Mouse (Mus musculus): ENCODE results near the gene Kcnk1. TPM values are rescaled to one million over a fixed set of nuclear protein-coding genes. Genes with fewer than 3 reads are reported as not detected.

Kcnk1 gene
- polyA plus RNA-seq, 1 experiment, result 40.5 TPM

GRCm38 (mm10) chr8:126008945-126009344 lies 14.0 kb downstream of the Kcnk1 start:
- H3K27ac ChIP-seq (ENCODE audit: insufficient read depth, low read depth, low read length), result peak overlapping the region; percentile 88
- 72% methylated on average over 2 of the region's 2 CpGs for WGBS

DNA sequence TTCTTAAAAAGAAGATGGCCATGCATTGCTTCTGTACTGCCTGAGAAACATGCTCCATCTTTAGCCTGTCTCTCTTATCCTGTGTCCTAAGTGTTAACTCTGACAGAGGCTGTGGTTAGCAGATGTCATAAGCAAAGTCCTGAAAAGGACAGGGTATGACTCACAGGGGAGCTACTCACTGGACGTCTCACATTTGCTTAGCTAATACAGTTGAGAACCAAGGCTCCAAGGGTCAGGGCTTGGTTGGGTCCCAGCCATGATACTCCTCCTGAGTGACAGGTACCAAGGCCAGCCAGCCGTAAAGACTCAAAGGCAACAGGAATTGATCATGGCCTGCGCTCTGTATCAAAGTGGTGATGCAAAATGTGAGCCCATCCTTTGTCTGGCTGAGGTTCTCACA lies 15.9 kb downstream of the Kcnk1 start:
- H3K36me3 ChIP-seq (ENCODE audit: control insufficient read depth, insufficient read depth, low read length), result no peaks in the 10 kb centered on the region
- no peaks in the 10 kb centered on the region for H3K27me3 ChIP-seq (ENCODE audit: control insufficient read depth, insufficient read depth, low read length)
- no peak overlapping the region for H3K4me3 ChIP-seq (ENCODE audit: low read depth, low read length)
- no peak for TF ChIP-seq CTCF (IDR thresholded peaks at IDR 0.05; ENCODE audit: extremely low read depth, insufficient read length, insufficient replicate concordance, low read depth, low read length)
- TF ChIP-seq POLR2A (IDR thresholded peaks at IDR 0.05; ENCODE audit: low read depth, low read length), result no peak
- H3K27ac ChIP-seq (ENCODE audit: insufficient read depth, low read depth, low read length), result peak overlapping the region; percentile 46
- H3K4me1 ChIP-seq (ENCODE audit: control insufficient read depth, insufficient read depth, insufficient read length, low read length), result peaks cover 35% of the 10 kb centered on the region
- 27% methylated on average over 3 of the region's 3 CpGs for WGBS

More at GRCm38 (mm10) chr8:126008945-126009344, 14.0 kb downstream of the Kcnk1 start:
- no peak overlapping the region for H3K4me3 ChIP-seq (ENCODE audit: low read depth, low read length)
- H3K27me3 ChIP-seq (ENCODE audit: control insufficient read depth, insufficient read depth, low read length), result no peaks in the 10 kb centered on the region
- H3K36me3 ChIP-seq (ENCODE audit: control insufficient read depth, insufficient read depth, low read length), result no peaks in the 10 kb centered on the region
- no peak for TF ChIP-seq CTCF (IDR thresholded peaks at IDR 0.05; ENCODE audit: extremely low read depth, insufficient read length, insufficient replicate concordance, low read depth, low read length)
- no peak for TF ChIP-seq POLR2A (IDR thresholded peaks at IDR 0.05; ENCODE audit: low read depth, low read length)
- H3K4me1 ChIP-seq (ENCODE audit: control insufficient read depth, insufficient read depth, insufficient read length, low read length), result peaks cover 35% of the 10 kb centered on the region

- no peak overlapping the region for H3K27ac ChIP-seq (ENCODE audit: insufficient read depth, low read depth, low read length)
- WGBS, result 33% methylated on average over 6 of the region's 6 CpGs
- H3K4me3 ChIP-seq (ENCODE audit: low read depth, low read length), result no peak overlapping the region
- no peaks in the 10 kb centered on the region for H3K36me3 ChIP-seq (ENCODE audit: control insufficient read depth, insufficient read depth, low read length)
- H3K4me1 ChIP-seq (ENCODE audit: control insufficient read depth, insufficient read depth, insufficient read length, low read length), result peaks cover 26% of the 10 kb centered on the region; the same call in 1 of the 2 replicates
- TF ChIP-seq POLR2A (IDR thresholded peaks at IDR 0.05; ENCODE audit: low read depth, low read length) (no peak), CTCF (IDR thresholded peaks at IDR 0.05; ENCODE audit: extremely low read depth, insufficient read length, insufficient replicate concordance, low read depth, low read length) (no peak)
- H3K27me3 ChIP-seq (ENCODE audit: control insufficient read depth, insufficient read depth, low read length), result no peaks in the 10 kb centered on the region
Observed at GRCm38 (mm10) chr8:126012334-126012733, 17.4 kb downstream of the Kcnk1 start.

GRCm38 (mm10) chr8:126013646-126014045 lies 18.7 kb downstream of the Kcnk1 start:
- no peak overlapping the region for H3K27ac ChIP-seq (ENCODE audit: insufficient read depth, low read depth, low read length)
- WGBS, result 88% methylated on average over 5 of the region's 5 CpGs
- H3K4me1 ChIP-seq (ENCODE audit: control insufficient read depth, insufficient read depth, insufficient read length, low read length), result peaks cover 17% of the 10 kb centered on the region; the same call in 1 of the 2 replicates
- no peaks in the 10 kb centered on the region for H3K36me3 ChIP-seq (ENCODE audit: control insufficient read depth, insufficient read depth, low read length)
- no peak overlapping the region for H3K4me3 ChIP-seq (ENCODE audit: low read depth, low read length)
- H3K27me3 ChIP-seq (ENCODE audit: control insufficient read depth, insufficient read depth, low read length), result no peaks in the 10 kb centered on the region
- TF ChIP-seq CTCF (IDR thresholded peaks at IDR 0.05; ENCODE audit: extremely low read depth, insufficient read length, insufficient replicate concordance, low read depth, low read length) (no peak), POLR2A (IDR thresholded peaks at IDR 0.05; ENCODE audit: low read depth, low read length) (no peak)

DNA sequence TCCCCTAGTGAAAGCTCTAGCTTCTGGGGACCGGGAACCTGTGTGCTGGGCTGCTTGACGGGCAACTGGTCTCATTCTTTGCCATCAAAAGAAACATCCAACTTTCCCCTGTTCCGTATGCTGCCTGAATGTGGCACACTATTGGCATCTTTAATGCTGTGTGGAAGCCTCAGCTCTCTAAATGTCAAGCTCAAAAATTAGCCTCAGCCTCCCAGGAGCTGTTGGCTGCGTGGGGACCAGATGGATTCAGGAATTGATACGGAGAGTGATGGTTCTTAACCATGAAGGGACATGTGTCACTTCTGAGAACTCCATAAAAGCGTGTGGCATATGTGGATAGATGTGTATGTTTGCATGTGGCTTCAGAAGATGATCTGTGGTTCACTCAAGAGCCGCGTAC lies 27.0 kb downstream of the Kcnk1 start:
- no peak overlapping the region for H3K27ac ChIP-seq (ENCODE audit: insufficient read depth, low read depth, low read length)
- 92% methylated on average over 8 of the region's 8 CpGs for WGBS
- no peak overlapping the region for H3K4me3 ChIP-seq (ENCODE audit: low read depth, low read length)
- TF ChIP-seq POLR2A (IDR thresholded peaks at IDR 0.05; ENCODE audit: low read depth, low read length), result no peak
- no peak for TF ChIP-seq CTCF (IDR thresholded peaks at IDR 0.05; ENCODE audit: extremely low read depth, insufficient read length, insufficient replicate concordance, low read depth, low read length)
- no peaks in the 10 kb centered on the region for H3K27me3 ChIP-seq (ENCODE audit: control insufficient read depth, insufficient read depth, low read length)
- H3K4me1 ChIP-seq (ENCODE audit: control insufficient read depth, insufficient read depth, insufficient read length, low read length), result peaks cover 8% of the 10 kb centered on the region; the same call in 1 of the 2 replicates
- H3K36me3 ChIP-seq (ENCODE audit: control insufficient read depth, insufficient read depth, low read length), result 0 out of 2 replicates have a peak, but pooled peaks cover 3% of the 10 kb centered on the region

DNA sequence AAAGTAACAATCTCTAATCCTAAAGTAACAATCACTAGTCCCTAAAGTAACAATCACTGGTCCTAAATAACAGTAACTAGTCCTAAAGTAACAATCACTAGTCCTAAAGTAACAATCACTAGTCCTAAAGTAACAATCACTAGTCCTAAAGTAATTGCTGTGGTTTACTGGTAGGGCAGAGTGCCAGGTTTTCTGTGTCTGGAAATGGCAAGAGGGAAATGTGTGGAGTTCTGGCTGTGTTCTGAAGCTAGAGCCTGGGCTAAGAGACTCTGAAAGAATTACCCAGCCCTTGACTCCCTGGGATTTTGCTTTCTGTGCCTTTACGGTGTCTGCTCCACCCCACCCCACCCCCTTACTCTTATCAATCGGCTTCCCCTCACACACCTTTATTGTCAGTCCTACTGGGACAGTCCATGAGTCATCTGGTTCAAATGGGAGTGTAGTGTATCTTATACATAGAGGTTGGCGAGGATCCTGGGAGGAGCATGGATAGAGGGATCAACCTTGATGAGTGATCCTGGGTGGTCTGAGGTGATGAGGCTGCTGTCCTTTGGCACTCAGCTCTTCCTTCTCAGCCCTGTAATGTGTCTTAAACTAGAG lies 28.8 kb downstream of the Kcnk1 start:
- Histone ChIP-seq H3K36me3 (ENCODE audit: control insufficient read depth, insufficient read depth, low read length) (0 out of 2 replicates have a peak, but pooled peaks cover 3% of the 10 kb centered on the region), H3K27me3 (ENCODE audit: control insufficient read depth, insufficient read depth, low read length) (no peaks in the 10 kb centered on the region), H3K27ac (ENCODE audit: insufficient read depth, low read depth, low read length) (no peak overlapping the region), H3K4me3 (ENCODE audit: low read depth, low read length) (no peak overlapping the region), H3K4me1 (ENCODE audit: control insufficient read depth, insufficient read depth, insufficient read length, low read length) (peaks cover 8% of the 10 kb centered on the region; the same call in 1 of the 2 replicates)
- WGBS, result 25% methylated on average over 3 of the region's 3 CpGs
- TF ChIP-seq POLR2A (IDR thresholded peaks at IDR 0.05; ENCODE audit: low read depth, low read length), result no peak
- TF ChIP-seq CTCF (IDR thresholded peaks at IDR 0.05; ENCODE audit: extremely low read depth, insufficient read length, insufficient replicate concordance, low read depth, low read length), result no peak

DNA sequence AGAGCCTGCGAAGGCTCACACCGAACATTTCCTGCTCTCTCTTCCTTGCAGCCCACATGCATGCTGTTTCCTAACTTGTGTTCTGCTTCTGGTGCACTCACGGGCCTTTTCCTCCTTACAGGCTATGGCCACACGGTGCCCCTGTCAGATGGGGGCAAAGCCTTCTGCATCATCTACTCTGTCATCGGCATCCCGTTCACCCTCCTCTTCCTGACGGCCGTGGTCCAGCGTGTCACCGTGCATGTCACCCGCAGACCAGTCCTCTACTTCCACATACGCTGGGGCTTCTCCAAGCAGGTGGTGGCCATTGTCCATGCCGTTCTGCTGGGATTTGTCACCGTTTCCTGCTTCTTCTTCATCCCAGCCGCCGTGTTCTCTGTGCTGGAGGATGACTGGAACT lies 29.9 kb downstream of the Kcnk1 start:
- 90% methylated on average over 16 of the region's 16 CpGs for WGBS
- no peaks in the 10 kb centered on the region for H3K27me3 ChIP-seq (ENCODE audit: control insufficient read depth, insufficient read depth, low read length)
- H3K36me3 ChIP-seq (ENCODE audit: control insufficient read depth, insufficient read depth, low read length), result 0 out of 2 replicates have a peak, but pooled peaks cover 3% of the 10 kb centered on the region
- no peak overlapping the region for H3K4me3 ChIP-seq (ENCODE audit: low read depth, low read length)
- H3K4me1 ChIP-seq (ENCODE audit: control insufficient read depth, insufficient read depth, insufficient read length, low read length), result peaks cover 8% of the 10 kb centered on the region; the same call in 1 of the 2 replicates
- TF ChIP-seq CTCF (IDR thresholded peaks at IDR 0.05; ENCODE audit: extremely low read depth, insufficient read length, insufficient replicate concordance, low read depth, low read length) (no peak), POLR2A (IDR thresholded peaks at IDR 0.05; ENCODE audit: low read depth, low read length) (no peak)
- H3K27ac ChIP-seq (ENCODE audit: insufficient read depth, low read depth, low read length), result no peak overlapping the region

Data from small intestine, adult 2 months (tissue).